Mouse (Mus musculus) kidney, adult 2 months (tissue): Measurements from ENCODE around the gene Cpne9. TPM values are rescaled to one million over a fixed set of nuclear protein-coding genes. Genes with fewer than 3 reads are reported as not detected.

Experiments used
- DNase-seq: peaks from one replicate; pipeline ENCODE4 v3.0.0; 2021
- H3K27ac ChIP-seq: fragments of 200-500 bp; 2 replicates; pipeline ENCODE4 v1.5.1; 2012; ENCODE audit warnings: low read depth, low read length, control low read depth, inconsistent platforms; ENCODE audit not compliant: insufficient read depth
- H3K27me3 ChIP-seq: fragments of 200-500 bp; replicated peaks from 2 replicates; pipeline ENCODE4 v1.6.1; 2012; ENCODE audit warnings: mild to moderate bottlenecking, moderate library complexity, low read length, inconsistent platforms; ENCODE audit not compliant: control insufficient read depth, insufficient read depth
- H3K36me3 ChIP-seq: fragments of 200-500 bp; 2 replicates; pipeline ENCODE4 v1.6.1; 2012; ENCODE audit warnings: mild to moderate bottlenecking, moderate library complexity, low read length, inconsistent platforms; ENCODE audit not compliant: control insufficient read depth, insufficient read depth
- H3K4me1 ChIP-seq: fragments of 200-500 bp; 2 replicates; pipeline ENCODE4 v1.6.1; 2011; ENCODE audit warnings: low read length; ENCODE audit not compliant: control insufficient read depth, insufficient read depth
- H3K4me3 ChIP-seq: fragments of 200-500 bp; 2 replicates; pipeline ENCODE4 v1.5.1; 2011; ENCODE audit warnings: mild to moderate bottlenecking, low read depth, low read length, control low read depth; ENCODE audit not compliant: insufficient read depth
- CTCF ChIP-seq: fragments of 200-500 bp; conservative IDR thresholded peaks from 2 replicates; pipeline ENCODE4 v1.5.1; 2011; ENCODE audit warnings: low read depth, mild to moderate bottlenecking, control low read depth, low read length, moderate library complexity, mixed read lengths; ENCODE audit not compliant: insufficient read depth, insufficient read length
- POLR2A ChIP-seq: fragments of 200-500 bp; IDR thresholded peaks from one replicate; pipeline ENCODE4 v1.6.1; 2011; ENCODE audit warnings: low read depth, low read length, control low read depth
- WGBS: fragments of 180-500 bp; shearing (Covaris S2); methylation state at CpG from one replicate; pipeline ENCODE4 v1.1.7; 2018; 5-methylcytosine and 5-hydroxymethylcytosine counted together
- polyA plus RNA-seq: library from polyadenylated mRNA; depleted of rRNA; stranded (reverse); fragments of >200 nt; gene quantifications from 2 replicates; pipeline ENCODE4 v1.2.3, GENCODE M21; 2012

The Cpne9 gene
- polyA plus RNA-seq, 1 experiment: 1.3 TPM

GRCm38 (mm10) chr6:113306322-113306985 lies 24.3 kb downstream of the Cpne9 start:
- no peaks in the 10 kb centered on the region for H3K27me3 ChIP-seq
- peak overlapping the region; percentile 97 for H3K4me3 ChIP-seq
- peaks cover 5% of the 10 kb centered on the region; the same call in 1 of the 2 replicates for H3K4me1 ChIP-seq
- TF ChIP-seq POLR2A: no peak
- TF ChIP-seq CTCF: no peak
- DNase-seq: peak; percentile 100
- WGBS: under 1% methylated on average over 50 of the region's 50 CpGs
- H3K27ac ChIP-seq: peak overlapping the region; percentile 100
- H3K36me3 ChIP-seq: no peaks in the 10 kb centered on the region

DNA sequence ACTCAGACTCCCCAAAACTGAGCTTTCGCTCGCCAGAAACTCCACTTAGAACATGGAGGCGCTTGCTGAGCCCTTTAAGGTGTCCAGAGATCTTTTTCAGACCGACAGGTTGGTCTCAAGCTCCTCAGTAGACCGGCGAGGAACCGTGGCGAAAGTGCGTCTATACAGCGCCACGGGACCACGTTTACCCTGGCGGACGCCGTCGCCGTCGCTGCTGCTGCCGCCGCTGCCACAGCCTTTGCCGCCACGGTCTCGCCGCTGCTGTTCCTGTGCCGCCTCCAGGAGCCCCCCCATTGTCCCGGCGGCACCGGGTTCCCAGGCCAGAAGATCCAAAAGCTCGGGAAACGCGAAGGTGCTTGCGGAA lies 24.9 kb downstream of the Cpne9 start, which contains the start of gene Brpf1:
Brpf1 (plus strand) TSS at position 152 of the 364 bp plus-strand sequence.
- Histone ChIP-seq H3K4me3 (peak within 1 kb of the TSS; percentile 97), H3K27me3 (no peaks in the 10 kb centered on the region), H3K27ac (peak within 1 kb of the TSS; percentile 100), H3K36me3 (no peaks in the 10 kb centered on the region), H3K4me1 (peaks cover 5% of the 10 kb centered on the region; the same call in 1 of the 2 replicates)
- under 1% methylated on average over 32 of the region's 32 CpGs for WGBS
- no peak for DNase-seq
- TF ChIP-seq CTCF (no peak), POLR2A (peak; percentile 61)

GRCm38 (mm10) chr6:113307481-113308121 lies 25.5 kb downstream of the Cpne9 start:
- no peaks in the 10 kb centered on the region for H3K27me3 ChIP-seq
- peak overlapping the region; percentile 97 for H3K4me3 ChIP-seq
- H3K36me3 ChIP-seq: no peaks in the 10 kb centered on the region; the same call in 1 of the 2 replicates
- peak overlapping the region; percentile 100 for H3K27ac ChIP-seq
- DNase-seq: peak; percentile 52
- WGBS: under 1% methylated on average over 34 of the region's 34 CpGs
- TF ChIP-seq POLR2A: no peak
- no peak for TF ChIP-seq CTCF
- H3K4me1 ChIP-seq: peaks cover 5% of the 10 kb centered on the region; the same call in 1 of the 2 replicates

DNA sequence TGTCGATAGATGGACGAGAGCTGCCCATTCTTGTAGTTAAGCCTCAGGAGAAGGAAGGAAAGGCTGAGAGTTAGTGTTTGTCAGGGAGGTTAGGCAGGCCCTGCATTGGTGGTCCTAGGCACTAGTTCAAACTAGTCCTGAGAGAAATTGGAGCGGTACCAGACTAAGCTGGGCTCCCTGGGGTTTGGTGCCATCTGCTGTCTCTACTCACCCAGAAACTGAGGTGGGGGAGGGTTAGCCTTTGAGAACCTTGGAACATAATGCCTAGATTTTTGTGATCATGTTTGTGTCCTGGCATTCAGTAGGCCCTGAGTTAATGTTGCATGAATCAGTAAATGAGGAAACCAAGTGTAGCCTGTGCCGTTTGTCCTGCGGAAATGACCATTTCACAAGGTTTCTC lies 26.0 kb downstream of the Cpne9 start:
- peak; percentile 70 for DNase-seq
- 6% methylated on average over 5 of the region's 5 CpGs for WGBS
- Histone ChIP-seq H3K27ac (peak overlapping the region; percentile 100), H3K4me1 (peaks cover 5% of the 10 kb centered on the region; the same call in 1 of the 2 replicates), H3K36me3 (no peaks in the 10 kb centered on the region; the same call in 1 of the 2 replicates), H3K27me3 (no peaks in the 10 kb centered on the region), H3K4me3 (peak overlapping the region; percentile 97)
- TF ChIP-seq CTCF (peak; percentile 55), POLR2A (no peak)

GRCm38 (mm10) chr6:113315972-113316371 lies 33.9 kb downstream of the Cpne9 start:
- no peaks in the 10 kb centered on the region for H3K27me3 ChIP-seq
- H3K4me3 ChIP-seq: no peak overlapping the region
- H3K4me1 ChIP-seq: no peaks in the 10 kb centered on the region
- H3K36me3 ChIP-seq: peaks cover 11% of the 10 kb centered on the region
- 84% methylated on average over 3 of the region's 3 CpGs for WGBS
- DNase-seq: no peak
- TF ChIP-seq CTCF (no peak), POLR2A (no peak)
- no peak overlapping the region for H3K27ac ChIP-seq

DNA sequence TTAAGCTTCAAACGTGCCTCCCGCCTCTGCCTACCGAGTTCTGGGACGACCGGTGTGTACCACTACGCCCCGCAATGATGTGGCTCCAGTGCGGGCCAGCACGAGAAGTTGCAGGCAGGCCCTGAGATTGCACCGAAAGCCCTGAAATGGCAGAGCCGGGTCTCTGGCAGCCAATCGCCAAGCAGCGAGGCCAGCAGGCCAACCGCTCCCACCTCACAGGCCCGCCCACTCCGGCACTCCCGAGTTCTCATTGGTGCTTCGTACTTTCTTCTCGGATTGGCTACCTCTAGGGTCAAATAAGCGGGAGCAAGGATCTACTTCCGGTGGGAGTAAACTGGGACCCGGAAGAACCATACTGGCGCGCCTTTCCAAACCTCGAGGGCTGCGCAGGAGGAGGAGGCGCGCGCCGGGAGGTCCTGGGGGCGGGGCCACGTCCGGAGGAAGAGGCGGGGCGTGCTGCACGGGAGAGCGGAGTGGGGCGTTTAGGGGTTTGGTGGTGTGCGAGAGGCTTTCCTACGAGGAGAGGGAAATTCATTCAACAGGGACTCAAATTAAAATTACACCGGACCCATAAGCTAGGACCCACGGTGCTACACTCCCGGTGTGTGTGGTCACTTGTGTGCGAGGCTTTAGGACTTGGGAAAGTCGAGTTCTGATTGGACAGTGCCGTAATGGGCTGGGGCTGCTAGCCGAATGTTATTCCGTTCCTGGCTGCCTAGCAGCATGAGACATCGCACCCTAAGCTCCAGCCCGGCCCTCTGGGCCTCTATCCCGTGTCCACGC lies 44.6 kb downstream of the Cpne9 start, which contains the start of gene Ogg1:
Ogg1 (plus strand) TSS at position 440 of the 783 bp plus-strand sequence.
- peaks cover 2% of the 10 kb centered on the region; the same call in 1 of the 2 replicates for H3K36me3 ChIP-seq
- DNase-seq: peak; percentile 100
- TF ChIP-seq POLR2A (peak; percentile 94), CTCF (no peak)
- H3K27ac ChIP-seq: peak within 1 kb of the TSS; percentile 78
- H3K27me3 ChIP-seq: no peaks in the 10 kb centered on the region
- under 1% methylated on average over 52 of the region's 52 CpGs for WGBS
- H3K4me3 ChIP-seq: peak within 1 kb of the TSS; percentile 80
- no peaks in the 10 kb centered on the region; the same call in 1 of the 2 replicates for H3K4me1 ChIP-seq
